Mouse (Mus musculus) embryonic stem cell, embryonic (primary cell): ENCODE data around the gene Gnai3.

Experiments used
- CTCF ChIA-PET, 4 experiments: fragments of 300-600 bp in 2 of 4; fragments of 350-600 bp in 2 of 4; sonication (Branson Sonifier 250); formaldehyde crosslinking; loops; one replicate each; lab custom pipeline; 2022; ENCODE audit warnings: inconsistent platforms in 2 of 4; lab: Charles Lee
- POLR2A ChIA-PET, 4 experiments: fragments of 300-600 bp in 2 of 4; fragments of 350-600 bp in 2 of 4; sonication (Branson Sonifier 250); formaldehyde crosslinking; loops; one replicate each; lab custom pipeline; 2022; ENCODE audit warnings: antibody characterized with exemption in 4 of 4, inconsistent platforms in 1 of 4; lab: Charles Lee

Gnai3 gene

DNA sequence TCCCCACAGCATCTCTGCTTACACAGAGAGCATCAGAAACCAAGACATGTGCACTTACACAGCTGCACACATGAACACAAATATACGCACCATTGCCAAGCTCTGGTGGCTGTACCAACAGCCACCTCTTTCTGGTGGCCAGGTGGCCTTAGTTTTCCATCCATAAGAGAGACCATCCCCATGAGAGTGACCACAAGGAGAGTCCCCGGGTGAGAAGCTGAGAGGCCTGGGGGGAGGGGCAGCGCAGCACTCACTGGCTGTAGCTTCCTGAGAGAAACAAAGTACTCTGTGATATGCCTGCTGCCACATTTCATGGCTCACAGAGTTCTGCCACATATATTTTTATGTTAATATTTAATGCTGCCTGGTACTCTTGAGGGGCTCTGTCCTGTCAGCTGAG lies 23.3 kb upstream of the Gnai3 start:
- CTCF ChIA-PET: interaction anchor here in 1 of 4 experiments (0.8 kb wide), 1 partner anchor 32 kb away, joined by 4 read pairs; the partner anchor contains the start of gene Cyb561d1
- POLR2A ChIA-PET: interaction anchor here in 2 of 4 experiments (0.6 to 1.0 kb wide), 3 partner anchors 19 to 114 kb away, joined by 3 read pairs; no protein-coding TSS in a partner anchor

DNA sequence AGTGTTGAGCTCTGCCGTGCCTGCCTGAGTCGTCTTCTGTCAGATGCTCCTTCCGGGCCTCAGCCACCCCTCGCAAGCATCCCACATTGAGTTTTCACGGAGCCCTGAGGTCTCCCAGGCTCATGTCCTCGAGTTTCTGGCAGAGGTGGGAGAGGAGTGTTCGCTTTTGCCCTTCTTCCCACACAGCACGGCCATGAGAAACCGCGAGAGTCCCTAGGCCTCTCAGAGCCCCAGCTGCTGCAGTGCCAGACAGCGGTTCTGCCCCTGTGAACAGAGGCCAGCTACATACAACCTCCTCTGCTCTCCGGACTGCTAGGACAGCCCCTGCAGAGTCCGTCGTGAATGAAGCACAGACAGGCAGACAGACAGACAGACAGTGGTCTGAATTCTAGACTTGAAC lies 21.6 kb upstream of the Gnai3 start:
- ChIA-PET CTCF (interaction anchor here (0.5 to 4.1 kb wide), 9 partner anchors 11 to 326 kb away, joined by 3 to 58 read pairs (median 5); partner anchors contain the start of genes Cyb561d1 (in 2 of the 4) and Atxn7l2 (in 1 of the 4)), POLR2A (interaction anchor here in 2 of 4 experiments (0.7 to 3.5 kb wide), 7 partner anchors 18 to 51 kb away, joined by 3 to 23 read pairs (median 4); partner anchors contain the start of genes Cyb561d1 (in 2 of the 2) and Gnai3 (in 2 of the 2))

DNA sequence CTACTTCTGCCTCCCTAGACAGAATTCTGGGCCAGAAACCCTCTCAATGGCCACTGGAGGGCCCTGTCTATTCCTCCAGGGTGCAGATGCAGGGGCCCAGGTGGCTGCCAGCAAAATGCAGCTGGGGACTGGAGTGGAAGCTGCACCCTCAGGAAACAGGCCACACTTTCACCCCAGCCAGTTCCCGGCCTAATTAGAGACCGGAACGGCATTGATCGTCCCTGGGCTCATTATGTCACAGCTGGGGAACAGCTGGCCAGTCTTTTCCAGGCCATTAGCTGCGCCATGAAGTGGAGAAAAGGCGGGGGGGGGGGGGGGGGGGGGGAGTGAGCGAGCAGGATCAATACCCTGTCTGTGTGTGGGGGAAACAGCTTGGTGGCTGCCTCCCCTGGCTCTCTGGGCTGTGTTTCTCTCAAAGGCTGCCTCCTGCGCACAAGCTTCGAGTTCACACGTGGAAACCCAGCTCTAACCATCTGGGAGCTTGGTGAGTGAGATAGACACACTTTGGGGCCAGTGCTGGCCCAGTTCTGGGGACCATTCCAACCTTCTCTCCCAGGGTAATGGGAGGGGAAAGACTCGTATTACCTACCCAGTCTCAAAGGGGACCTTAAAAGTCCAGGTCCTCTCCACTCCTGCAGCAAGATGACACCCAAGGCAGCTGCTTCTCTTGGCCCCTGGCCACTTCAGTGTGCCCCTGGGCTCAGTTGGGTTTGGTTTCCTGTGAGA lies 20.7 kb upstream of the Gnai3 start:
- ChIA-PET CTCF (interaction anchor here (0.5 to 4.1 kb wide), 32 partner anchors 8 to 600 kb away, joined by 3 to 58 read pairs (median 4); partner anchors contain the start of genes Cyb561d1 (in 3 of the 4), Atxn7l2 (in 2 of the 4), Gstm2 (in 1 of the 4) and Psrc1 (in 1 of the 4)), POLR2A (interaction anchor here in 3 of 4 experiments (0.6 to 3.7 kb wide), 15 partner anchors 16 to 556 kb away, joined by 3 to 24 read pairs (median 4); partner anchors contain the start of genes Cyb561d1 (in 2 of the 3), Gnai3 (in 2 of the 3), Gpsm2 (in 1 of the 3) and Psma5 (in 1 of the 3))

DNA sequence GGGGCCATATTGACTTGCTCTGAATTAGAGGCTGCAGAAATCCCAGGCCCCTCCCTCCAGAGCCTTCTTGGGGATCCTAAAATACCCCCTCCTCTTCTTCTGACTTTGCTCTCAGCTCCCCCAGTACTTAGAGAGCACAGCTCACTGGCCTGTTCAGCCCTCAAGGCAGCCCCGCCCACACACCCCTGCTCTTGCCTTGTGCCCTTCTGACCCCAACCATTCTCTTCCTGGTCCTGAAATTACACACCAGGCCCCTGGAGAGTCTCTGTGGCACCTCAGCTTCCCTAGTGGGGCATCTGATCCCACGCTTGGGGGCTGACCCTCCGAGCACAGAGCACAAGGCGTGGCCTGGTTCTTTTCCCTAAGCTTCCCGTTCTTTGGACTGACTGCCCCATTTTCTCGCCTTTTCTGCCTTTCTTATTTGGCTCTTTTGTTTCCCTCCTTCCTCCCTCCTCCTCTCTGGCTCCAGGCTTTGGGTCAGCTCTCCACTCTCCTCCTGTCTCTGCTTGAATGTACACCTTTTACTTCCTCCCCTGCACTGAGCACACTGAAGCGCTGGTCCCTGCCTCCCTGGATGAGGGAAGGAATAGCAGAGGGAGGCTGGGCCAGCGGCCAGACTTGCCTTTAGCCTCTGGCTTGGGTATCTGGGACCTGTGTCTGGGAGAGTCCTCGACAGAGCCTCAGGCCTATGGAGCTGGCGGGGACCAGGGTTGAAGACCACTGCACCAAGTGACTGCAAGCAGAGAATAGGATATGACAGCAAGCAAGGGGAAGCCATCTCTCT lies 19.8 kb upstream of the Gnai3 start:
- ChIA-PET CTCF (interaction anchor here (0.6 to 4.1 kb wide), 49 partner anchors 7 to 302 kb away, joined by 3 to 58 read pairs (median 6); partner anchors contain the start of genes Cyb561d1 (in 3 of the 4), Atxn7l2 (in 2 of the 4), Gpr61 (in 2 of the 4) and Psma5 (in 2 of the 4)), POLR2A (interaction anchor here in 3 of 4 experiments (0.6 to 3.7 kb wide), 20 partner anchors 9 to 300 kb away, joined by 3 to 24 read pairs (median 5); partner anchors contain the start of genes Cyb561d1 (in 3 of the 3), Psrc1 (in 3 of the 3), Gnai3 (in 1 of the 3) and Gpr61 (in 1 of the 3))

DNA sequence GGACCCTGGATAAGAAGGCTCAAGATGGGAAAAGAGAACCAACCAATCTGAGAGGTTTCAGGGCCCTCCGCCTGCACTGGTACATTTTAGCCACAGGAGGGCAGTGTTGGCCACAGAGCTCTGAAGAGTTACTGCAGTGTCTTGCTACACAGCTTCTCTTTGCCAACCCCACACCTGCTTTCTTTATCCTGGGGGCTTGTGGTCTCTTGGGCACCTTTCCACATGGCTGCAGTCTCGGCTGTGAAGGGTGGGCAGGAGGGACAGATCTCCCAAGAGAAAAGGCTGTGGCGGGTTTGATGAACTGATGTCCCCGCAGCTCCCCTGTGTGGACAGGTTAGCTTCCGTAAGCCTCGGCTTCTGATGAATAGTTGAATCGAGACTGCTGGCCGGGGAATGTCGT lies 18.9 kb upstream of the Gnai3 start:
- CTCF ChIA-PET: interaction anchor here (0.6 to 4.1 kb wide), 96 partner anchors 8 to 608 kb away, joined by 3 to 58 read pairs (median 4); partner anchors contain the start of genes Cyb561d1 (in 4 of the 4), Gpr61 (in 4 of the 4), Psma5 (in 3 of the 4) and Atxn7l2 (in 2 of the 4)
- POLR2A ChIA-PET: interaction anchor here in 3 of 4 experiments (0.6 to 3.7 kb wide), 34 partner anchors 9 to 746 kb away, joined by 3 to 24 read pairs (median 4); partner anchors contain the start of genes Cyb561d1 (in 3 of the 3), Gnai3 (in 3 of the 3), Psrc1 (in 3 of the 3) and Atxn7l2 (in 2 of the 3)

DNA sequence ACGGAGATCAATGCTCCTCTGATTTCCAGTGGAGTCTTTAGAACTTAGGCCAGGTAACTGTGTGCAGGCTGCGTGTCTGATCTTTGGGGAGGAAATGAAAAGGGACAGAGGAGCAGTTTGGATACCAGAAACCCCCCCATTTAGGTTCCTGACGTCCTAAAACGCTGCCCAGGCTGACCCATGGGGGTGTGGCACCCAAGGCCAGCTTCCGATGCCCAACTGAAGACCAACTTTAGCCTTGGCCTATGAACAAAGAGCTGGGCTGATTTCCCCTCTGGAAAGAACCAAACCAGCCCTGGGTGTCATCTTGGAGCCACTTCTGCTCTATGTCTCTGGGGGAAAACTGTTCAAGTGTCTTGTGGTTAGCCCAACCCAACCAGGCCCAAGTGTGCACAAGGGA lies 18.1 kb upstream of the Gnai3 start:
- CTCF ChIA-PET: interaction anchor here (0.5 to 4.1 kb wide), 82 partner anchors 9 to 1150 kb away, joined by 3 to 58 read pairs (median 4); partner anchors contain the start of genes Cyb561d1 (in 4 of the 4), Gpr61 (in 4 of the 4), Psma5 (in 3 of the 4) and Gnai3 (in 2 of the 4)
- POLR2A ChIA-PET: interaction anchor here in 3 of 4 experiments (0.6 to 3.7 kb wide), 28 partner anchors 9 to 747 kb away, joined by 3 to 24 read pairs (median 4); partner anchors contain the start of genes Cyb561d1 (in 3 of the 3), Gnai3 (in 3 of the 3), Atxn7l2 (in 2 of the 3) and Psma5 (in 2 of the 3)

DNA sequence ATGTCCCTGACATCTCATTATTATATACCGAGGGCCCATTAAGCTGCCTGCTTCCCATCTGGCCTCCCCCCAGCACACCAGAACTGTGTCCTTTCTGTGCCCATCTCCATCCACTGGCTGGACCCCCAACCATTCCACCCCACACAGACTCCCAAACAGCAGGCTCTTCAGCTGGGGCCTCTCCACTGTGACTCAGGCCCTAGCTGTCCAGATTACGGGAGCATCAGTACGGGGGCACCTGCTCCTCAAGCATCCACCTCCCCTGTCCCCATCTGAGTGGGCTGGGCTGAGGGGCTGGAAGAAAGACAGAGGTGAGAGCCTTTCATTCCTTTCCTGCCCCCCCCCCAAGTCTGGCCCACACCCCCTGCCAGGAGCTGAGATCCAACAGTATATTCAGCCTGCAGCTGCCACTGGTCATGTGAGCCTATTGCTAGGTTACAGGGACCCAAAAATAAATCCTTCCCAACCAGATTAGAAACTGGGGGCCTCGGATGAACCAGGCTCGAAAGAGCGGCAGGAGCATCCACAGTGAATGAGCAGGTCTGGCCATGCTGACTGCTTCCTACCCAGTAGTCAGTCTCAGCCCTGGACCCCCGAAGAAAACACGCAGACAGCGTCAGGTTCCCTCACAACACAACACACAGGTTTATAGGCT lies 12.6 kb upstream of the Gnai3 start:
- CTCF ChIA-PET: interaction anchor here in 3 of 4 experiments (0.6 to 2.0 kb wide), 9 partner anchors 11 to 455 kb away, joined by 3 to 8 read pairs (median 4); partner anchors contain the start of gene Amigo1 (in 1 of the 3)

DNA sequence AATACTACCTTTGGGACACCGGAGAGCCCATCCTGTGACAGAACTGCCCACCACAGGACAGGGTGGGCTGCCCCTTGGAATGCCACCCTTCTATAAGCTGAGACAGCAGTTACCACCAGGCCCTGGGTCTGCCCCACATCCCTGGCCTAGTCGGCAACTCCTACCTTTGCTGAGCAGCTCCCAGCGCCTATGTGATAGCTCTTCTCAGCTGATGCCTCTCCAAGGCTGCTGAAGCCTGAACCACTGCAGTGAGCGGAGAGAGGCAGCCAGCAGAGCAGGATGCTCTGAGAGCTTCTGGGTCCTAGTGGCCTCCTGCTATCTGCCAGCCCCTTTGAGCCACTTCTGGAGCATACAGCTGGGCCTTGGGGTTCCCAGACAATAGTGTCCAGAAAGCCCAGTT lies 8.7 kb upstream of the Gnai3 start, which contains the start of gene Gpr61:
Gpr61 (minus strand) TSS at position 227 of the 400 bp plus-strand sequence.
- CTCF ChIA-PET: interaction anchor here (1.1 to 1.7 kb wide), 4 partner anchors 10 kb away, joined by 5 to 13 read pairs (median 8); no protein-coding TSS in a partner anchor
- POLR2A ChIA-PET: interaction anchor here in 3 of 4 experiments (0.6 to 3.3 kb wide), 7 partner anchors 8 to 568 kb away, joined by 3 to 17 read pairs (median 5); partner anchors contain the start of gene Gnai3 (in 3 of the 3)

More for the DNA sequence above, 12.6 kb upstream of the Gnai3 start:
- POLR2A ChIA-PET: interaction anchor here in 2 of 4 experiments (0.5 to 1.1 kb wide), 4 partner anchors 14 to 98 kb away, joined by 3 to 4 read pairs (median 3); partner anchors contain the start of gene Psma5 (in 1 of the 2)

DNA sequence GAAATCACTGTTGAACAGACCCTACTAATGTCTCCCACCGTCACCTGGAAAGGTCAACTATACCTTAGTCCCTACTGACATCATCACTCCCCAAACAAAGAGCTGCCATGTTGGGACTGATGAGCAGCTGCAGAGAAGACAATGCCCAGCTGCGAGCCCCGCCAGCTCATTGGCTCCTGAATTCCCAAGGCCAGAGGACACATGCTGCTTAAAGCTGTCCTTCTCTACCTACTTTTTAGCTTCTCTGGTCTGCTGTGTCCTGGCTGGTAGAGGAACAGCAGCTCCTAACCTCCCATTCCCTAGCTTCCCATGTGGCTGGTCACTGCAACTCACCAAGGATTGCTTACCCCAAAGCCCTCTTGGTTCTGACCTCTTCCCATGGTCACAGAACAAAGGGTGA lies 6.3 kb upstream of the Gnai3 start:
- ChIA-PET POLR2A (interaction anchor here in 1 of 4 experiments (0.6 kb wide), 1 partner anchor 235 kb away, joined by 5 read pairs; no protein-coding TSS in a partner anchor), CTCF (interaction anchor here in 1 of 4 experiments (0.8 to 1.4 kb wide), 2 partner anchors 13 to 58 kb away, joined by 3 to 4 read pairs; partner anchors contain the start of gene Atxn7l2)

DNA sequence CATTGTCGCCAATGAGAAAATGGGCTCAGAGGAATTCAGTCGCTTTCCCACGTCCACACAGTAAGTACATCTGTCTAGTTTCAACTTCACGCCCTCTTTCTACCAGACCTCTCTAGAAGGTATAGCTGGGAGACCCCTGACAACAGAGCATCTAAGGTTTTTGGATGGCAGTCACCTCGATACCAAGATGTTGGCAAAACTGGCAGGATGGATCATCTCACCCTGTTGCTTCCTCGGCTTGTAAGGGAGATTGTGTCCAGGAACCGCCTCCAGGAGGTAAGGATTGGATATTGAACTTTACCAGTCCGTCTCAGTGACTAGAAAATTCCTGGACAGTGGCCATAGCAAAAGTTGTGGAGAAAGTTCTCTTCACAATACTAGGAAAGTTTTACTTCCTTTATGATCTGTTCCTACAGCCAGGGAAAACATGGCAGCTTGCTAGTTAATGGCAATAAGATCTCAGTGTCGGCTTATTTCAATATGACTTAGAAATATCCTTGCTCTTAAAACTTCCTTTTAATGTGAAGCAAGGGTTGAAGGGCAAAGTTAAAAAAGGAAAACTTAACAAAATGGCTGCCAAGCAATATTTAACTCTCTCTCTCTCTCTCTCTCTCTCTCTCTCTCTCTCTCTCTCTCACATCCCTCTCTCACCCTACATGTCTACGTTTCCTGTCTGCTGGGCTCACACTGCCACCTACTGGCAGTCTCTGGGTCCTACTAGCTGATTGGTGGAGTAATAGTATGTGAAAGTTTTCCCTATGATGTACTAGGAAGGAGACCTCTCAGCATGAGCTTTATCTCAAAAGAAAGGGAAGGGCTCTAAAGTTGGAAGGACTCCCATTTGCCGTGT lies 1.7 kb upstream of the Gnai3 start:
- CTCF ChIA-PET: interaction anchor here (0.5 to 3.5 kb wide), 65 partner anchors 8 to 1194 kb away, joined by 3 to 52 read pairs (median 4); partner anchors contain the start of genes Gstm7 (in 2 of the 4), Ahcyl1 (in 1 of the 4), Gstm1 (in 1 of the 4) and Gstm6 (in 1 of the 4)
- POLR2A ChIA-PET: interaction anchor here (0.6 to 3.6 kb wide), 30 partner anchors 8 to 451 kb away, joined by 3 to 29 read pairs (median 3); partner anchors contain the start of genes Ampd2 (in 2 of the 4), Gstm7 (in 2 of the 4), Ahcyl1 (in 1 of the 4) and Atxn7l2 (in 1 of the 4)

DNA sequence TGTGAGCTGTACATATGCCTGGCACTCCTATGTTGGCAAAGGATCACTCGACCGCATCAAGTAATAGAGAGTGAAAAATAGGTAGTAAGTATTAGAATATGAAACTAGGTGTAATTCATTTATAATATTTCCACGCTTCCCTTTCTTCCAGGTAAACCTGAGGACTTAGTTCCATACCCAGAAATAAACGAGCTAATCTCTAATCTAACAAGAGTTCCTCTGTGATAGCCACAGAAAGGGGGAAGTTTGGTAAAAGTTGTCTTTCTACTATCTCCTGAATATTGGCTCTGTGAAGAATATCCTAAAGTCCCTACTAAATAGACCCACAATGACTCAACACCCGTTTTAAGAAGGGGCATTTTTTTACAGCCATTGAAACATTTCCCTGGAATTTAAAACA lies 725 bp upstream of the Gnai3 start:
- ChIA-PET POLR2A (interaction anchor here in 3 of 4 experiments (0.7 to 3.6 kb wide), 65 partner anchors 9 to 813 kb away, joined by 3 to 29 read pairs (median 5); partner anchors contain the start of genes Ahcyl1 (in 2 of the 3), Ampd2 (in 2 of the 3), Atxn7l2 (in 2 of the 3) and Cyb561d1 (in 2 of the 3)), CTCF (interaction anchor here in 3 of 4 experiments (0.8 to 3.5 kb wide), 14 partner anchors 9 to 297 kb away, joined by 3 to 52 read pairs (median 4); partner anchors contain the start of genes Gstm6 (in 2 of the 3) and Atxn7l2 (in 1 of the 3))

DNA sequence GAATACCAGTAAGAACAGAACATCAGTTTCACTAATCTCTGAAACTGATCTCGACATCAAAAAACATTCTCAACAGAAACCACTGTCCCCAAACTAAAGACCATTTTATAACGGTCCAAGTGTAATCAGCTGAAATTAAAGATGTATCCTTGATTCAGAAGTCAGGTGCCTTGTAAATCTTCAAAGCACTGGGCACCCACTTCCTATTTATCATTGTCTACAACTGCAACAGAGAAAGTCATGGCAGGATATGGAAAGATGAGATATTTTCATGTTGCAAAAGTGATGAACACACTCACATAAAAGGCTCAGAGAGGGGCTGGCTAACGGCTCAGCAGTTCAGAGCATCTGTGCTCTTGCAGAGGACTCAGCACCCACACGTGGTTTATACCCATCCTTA lies 5.2 kb downstream of the Gnai3 start:
- CTCF ChIA-PET: no interaction called here
- POLR2A ChIA-PET: interaction anchor here in 1 of 4 experiments (0.6 kb wide), 1 partner anchor 247 kb away, joined by 4 read pairs; no protein-coding TSS in a partner anchor

DNA sequence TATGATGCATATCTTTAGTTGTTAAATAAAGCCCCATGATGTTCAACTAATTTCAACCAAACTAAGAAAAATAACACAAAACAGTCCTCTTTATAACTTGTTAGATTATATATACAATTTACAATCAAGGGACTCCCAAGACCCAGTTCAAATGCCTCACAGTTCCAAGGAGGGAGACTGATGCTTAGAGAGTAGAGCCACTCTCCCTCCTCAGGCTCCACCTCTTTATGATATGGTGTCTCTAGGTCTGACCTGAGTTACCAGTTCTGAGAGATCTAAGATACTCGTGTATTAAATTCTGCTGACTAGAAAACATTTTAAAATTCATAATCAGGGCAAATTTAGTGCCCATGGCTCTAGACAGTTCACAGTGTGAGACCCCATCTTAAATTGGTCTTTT lies 6.8 kb downstream of the Gnai3 start:
- ChIA-PET CTCF (no interaction called here), POLR2A (no interaction called here)

DNA sequence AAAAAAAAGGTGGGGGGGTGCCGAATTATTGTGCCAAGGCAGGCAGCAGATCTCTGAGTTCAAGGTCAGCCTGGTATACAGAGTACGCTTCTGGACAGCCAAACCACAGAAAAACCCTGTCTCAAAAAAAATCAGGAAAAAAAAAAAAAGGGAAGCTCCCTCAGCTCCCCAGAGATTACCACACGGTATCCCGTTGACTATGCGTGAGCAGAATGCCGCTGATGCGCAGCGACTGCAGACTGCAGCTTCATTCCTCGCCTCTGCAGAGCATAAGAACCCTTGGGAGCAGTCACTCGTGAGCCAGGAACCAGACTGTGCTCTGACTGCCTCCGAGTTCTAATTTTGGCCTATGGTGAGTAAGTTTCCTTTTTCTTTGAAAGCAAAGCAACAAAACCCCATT lies 11.2 kb downstream of the Gnai3 start:
- CTCF ChIA-PET: interaction anchor here in 2 of 4 experiments (0.6 to 1.2 kb wide), 4 partner anchors 11 to 443 kb away, joined by 3 to 5 read pairs (median 4); partner anchors contain the start of gene Gnai3 (in 1 of the 2)
- POLR2A ChIA-PET: interaction anchor here (0.6 to 1.9 kb wide), 7 partner anchors 11 to 400 kb away, joined by 3 to 15 read pairs (median 5); partner anchors contain the start of gene Gnai3 (in 1 of the 4)
